Comparison of ENCODE assay signal across 22 mouse cellular contexts in the genomic region with DNA sequence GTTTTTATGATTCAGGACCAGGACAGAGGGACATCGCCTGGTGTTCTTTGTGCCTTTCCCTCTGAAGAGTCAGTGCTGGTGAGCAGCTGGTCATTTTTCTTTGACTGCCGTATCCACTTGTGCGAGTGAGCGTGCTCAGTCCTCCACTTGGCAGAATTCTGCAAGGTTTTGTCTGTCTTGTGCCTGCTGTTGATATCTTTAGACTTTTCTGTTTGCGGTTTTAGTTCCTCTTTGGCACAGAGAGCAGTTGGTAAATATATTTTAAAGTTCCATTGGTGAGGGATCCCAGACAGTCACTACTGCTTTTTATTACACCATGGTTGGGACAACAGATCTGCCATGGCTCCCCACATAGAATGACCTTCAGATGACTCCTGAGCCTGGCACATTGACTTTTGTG. TPM values are rescaled to one million over a fixed set of nuclear protein-coding genes. Genes with fewer than 3 reads are reported as not detected.
DNase-seq lines count a peak whose midpoint lies in the region; ATAC-seq and TF ChIP-seq lines count a peak whose summit lies in the region.
"Had no signal": no experiment of that assay in that cellular context is flagged by ENCODE, and none has a peak within 500 bp of the region (broad histone marks: within the 10 kb centered on the region; RNA-seq: fewer than 3 reads in every experiment).

No protein-coding gene starts in this region.

- H3K27me3 ChIP-seq in liver, embryonic 11.5 days (replicated peaks; ENCODE audit: control insufficient read depth, insufficient read depth, low read length) = no peaks in the 10 kb centered on the region
- peaks cover 11% of the 10 kb centered on the region for H3K27me3 ChIP-seq in megakaryocyte, embryonic 14.5 days (replicated peaks)
- H3K27me3 ChIP-seq in midbrain, postnatal 0 days (ENCODE audit: insufficient read depth, low read length) = no peaks in the 10 kb centered on the region
- no peaks in the 10 kb centered on the region for H3K27me3 ChIP-seq in cerebellum, adult 2 months (ENCODE audit: control insufficient read depth, insufficient read depth, low read length)
- H3K27me3 ChIP-seq: embryonic facial prominence, embryonic 15.5 days had no signal

- H3K9me3 ChIP-seq in liver, embryonic 11.5 days (ENCODE audit: control insufficient read depth, low read length) = peaks cover 3% of the 10 kb centered on the region; the same call in 1 of the 2 replicates
- H3K9me3 ChIP-seq in megakaryocyte, embryonic 14.5 days = peaks cover 26% of the 10 kb centered on the region
- H3K9me3 ChIP-seq in midbrain, postnatal 0 days (ENCODE audit: low read length) = no peaks in the 10 kb centered on the region
- H3K9me3 ChIP-seq: embryonic facial prominence, embryonic 15.5 days; forebrain, embryonic 12.5 days; neural tube, embryonic 15.5 days had no signal

- ATAC-seq in liver, embryonic 11.5 days (replicated peaks; ENCODE audit: low FRiP score) = no peak
- no peak for ATAC-seq in midbrain, postnatal 0 days (ENCODE audit: low FRiP score)
- ATAC-seq: intestine, postnatal 0 days; midbrain, embryonic 16.5 days had no signal

- no peak for TF ChIP-seq CTCF in bone marrow, adult 2 months (IDR thresholded peaks at IDR 0.05; ENCODE audit: control insufficient read depth, insufficient read depth, low read length)
- no peak for TF ChIP-seq CTCF in cortical plate, adult 2 months (IDR thresholded peaks at IDR 0.05; ENCODE audit: extremely low read depth, insufficient read depth, low read length)
- no peak for TF ChIP-seq CTCF in midbrain, postnatal 0 days (IDR thresholded peaks at IDR 0.05)
- no peak for TF ChIP-seq CTCF in cerebellum, adult 2 months (IDR thresholded peaks at IDR 0.05; ENCODE audit: borderline replicate concordance, insufficient read depth, low read depth, low read length)

- H3K9ac ChIP-seq in liver, embryonic 11.5 days (ENCODE audit: low read depth, low read length) = no peak overlapping the region
- H3K9ac ChIP-seq in midbrain, postnatal 0 days (replicated peaks; ENCODE audit: low read length, poor library complexity, severe bottlenecking) = no peak overlapping the region
- H3K9ac ChIP-seq: embryonic facial prominence, embryonic 15.5 days; forebrain, embryonic 12.5 days; hindbrain, embryonic 14.5 days; neural tube, embryonic 15.5 days had no signal

- H3K36me3 ChIP-seq in liver, embryonic 11.5 days (ENCODE audit: control insufficient read depth, insufficient read depth, low read length) = 0 out of 2 replicates have a peak, but pooled peaks cover 2% of the 10 kb centered on the region
- peaks cover 28% of the 10 kb centered on the region for H3K36me3 ChIP-seq in megakaryocyte, embryonic 14.5 days (replicated peaks; ENCODE audit: low read length)
- H3K36me3 ChIP-seq in midbrain, postnatal 0 days (ENCODE audit: insufficient read depth, low read length) = no peaks in the 10 kb centered on the region
- H3K36me3 ChIP-seq: embryonic facial prominence, embryonic 15.5 days; forebrain, embryonic 12.5 days; neural tube, embryonic 15.5 days had no signal

- H3K4me3 ChIP-seq in liver, embryonic 11.5 days (ENCODE audit: low read depth, low read length) = no peak overlapping the region
- no peak overlapping the region for H3K4me3 ChIP-seq in bone marrow, adult 2 months (replicated peaks; ENCODE audit: control insufficient read depth, low read depth, low read length)
- no peak overlapping the region for H3K4me3 ChIP-seq in cortical plate, adult 2 months (ENCODE audit: insufficient read depth, low read length)
- peak overlapping the region; percentile 80 for H3K4me3 ChIP-seq in megakaryocyte, embryonic 14.5 days (replicated peaks)
- no peak overlapping the region for H3K4me3 ChIP-seq in midbrain, postnatal 0 days (ENCODE audit: low read depth, low read length)
- H3K4me3 ChIP-seq in cerebellum, adult 2 months (replicated peaks; ENCODE audit: insufficient read depth, low read depth, low read length) = no peak overlapping the region
- H3K4me3 ChIP-seq: embryonic facial prominence, embryonic 15.5 days; forebrain, embryonic 12.5 days; neural tube, embryonic 15.5 days had no signal

- DNase-seq in liver, embryonic 11.5 days (ENCODE audit: low spot score) = no peak
- no peak for DNase-seq in liver
- no peak for DNase-seq in frontal cortex, postnatal 25 days (ENCODE audit: low spot score in 2 of 2)
- no peak for DNase-seq in midbrain, postnatal 0 days (ENCODE audit: low spot score)
- DNase-seq in cerebellum, adult 2 months = no peak
- DNase-seq: cerebellum, postnatal 10 days; kidney, postnatal 14 days; layer of hippocampus, postnatal 36 days; lung, postnatal 10 days; spleen, adult 18-20 months had no signal

- peak overlapping the region; percentile 82 for H3K27ac ChIP-seq in liver, embryonic 11.5 days (ENCODE audit: low read depth, low read length)
- H3K27ac ChIP-seq in bone marrow, adult 2 months (ENCODE audit: control insufficient read depth, insufficient read depth, low read depth, low read length, poor library complexity) = peak overlapping the region; percentile 89
- peak overlapping the region; percentile 4; the same call in 1 of the 2 replicates for H3K27ac ChIP-seq in cortical plate, adult 2 months (ENCODE audit: insufficient read depth, low read length)
- no peak overlapping the region for H3K27ac ChIP-seq in midbrain, postnatal 0 days (ENCODE audit: low read depth, low read length)
- H3K27ac ChIP-seq in cerebellum, adult 2 months (ENCODE audit: insufficient read depth, low read length) = no peak overlapping the region
- H3K27ac ChIP-seq: embryonic facial prominence, embryonic 15.5 days; forebrain, embryonic 12.5 days; hindbrain, embryonic 14.5 days; neural tube, embryonic 15.5 days had no signal

- WGBS in liver, embryonic 11.5 days = 50% methylated on average over 5 of the region's 5 CpGs
- 5% methylated on average over 5 of the region's 5 CpGs for WGBS in bone marrow, adult 2 months
- WGBS in midbrain, postnatal 0 days = 94% methylated on average over 5 of the region's 5 CpGs
- WGBS in cerebellum, adult 2 months = 80% methylated on average over 5 of the region's 5 CpGs

- H3K4me2 ChIP-seq in liver, embryonic 11.5 days = peak overlapping the region; percentile 40
- no peak overlapping the region for H3K4me2 ChIP-seq in midbrain, postnatal 0 days (ENCODE audit: low read depth, low read length, poor library complexity, severe bottlenecking)
- H3K4me2 ChIP-seq: embryonic facial prominence, embryonic 15.5 days; forebrain, embryonic 12.5 days; hindbrain, embryonic 14.5 days; neural tube, embryonic 15.5 days had no signal

- 0 out of 2 replicates have a peak, but pooled peaks cover 8% of the 10 kb centered on the region for H3K4me1 ChIP-seq in liver, embryonic 11.5 days (replicated peaks; ENCODE audit: control insufficient read depth, insufficient read depth, low read length)
- H3K4me1 ChIP-seq in bone marrow, adult 2 months (ENCODE audit: control insufficient read depth, insufficient read depth, low read length) = peaks cover 9% of the 10 kb centered on the region; the same call in 1 of the 2 replicates
- H3K4me1 ChIP-seq in cortical plate, adult 2 months (ENCODE audit: control insufficient read depth, insufficient read depth, low read length) = peaks cover 13% of the 10 kb centered on the region
- peaks cover 84% of the 10 kb centered on the region for H3K4me1 ChIP-seq in megakaryocyte, embryonic 14.5 days
- H3K4me1 ChIP-seq in midbrain, postnatal 0 days (ENCODE audit: insufficient read depth, low read length) = no peaks in the 10 kb centered on the region
- no peaks in the 10 kb centered on the region for H3K4me1 ChIP-seq in cerebellum, adult 2 months (ENCODE audit: control insufficient read depth, insufficient read depth, low read length)
- H3K4me1 ChIP-seq: forebrain, embryonic 12.5 days had no signal

- no peak for TF ChIP-seq POLR2A in bone marrow, adult 2 months (IDR thresholded peaks at IDR 0.05; ENCODE audit: borderline replicate concordance, control insufficient read depth, low read depth, low read length)
- no peak for TF ChIP-seq POLR2A in cortical plate, adult 2 months (IDR thresholded peaks at IDR 0.05; ENCODE audit: extremely low read depth, insufficient read depth, low read length)
- no peak for TF ChIP-seq POLR2A in cerebellum, adult 2 months (IDR thresholded peaks at IDR 0.05; ENCODE audit: borderline replicate concordance, insufficient read depth, low read length)

RNA-seq across cellular contexts. Expression of a gene that starts 7.7 kb away (rescaled TPM):
- polyA plus RNA-seq in liver, embryonic 11.5 days (2014; fragmentation: Nextera tagmentation; extraction: Ambion mirVana) = 3.5 and 4.0 TPM in 2 replicates
- polyA plus RNA-seq in bone marrow, adult 2 months (2011; ENCODE audit: insufficient read depth, insufficient read length, low replicate concordance, missing spikeins) = 12.9 and 22.2 TPM in 2 replicates
- polyA plus RNA-seq in cortical plate, adult 2 months (2012; rRNA removed) = 76.5 and 76.6 TPM in 2 replicates
- 2.9 and 16.0 TPM in 2 replicates for polyA plus RNA-seq in megakaryocyte, embryonic 14.5 days (2012; ENCODE audit: insufficient read depth, low replicate concordance)
- 16.1 and 22.4 TPM in 2 replicates for total RNA-seq in midbrain, postnatal 0 days (2014; rRNA removed)
- polyA plus RNA-seq in midbrain, postnatal 0 days (2015; fragmentation: Nextera tagmentation; extraction: Ambion mirVana) = 29.4 and 29.8 TPM in 2 replicates
- 46.3 and 50.7 TPM in 2 replicates for polyA plus RNA-seq in cerebellum, adult 2 months (2012; rRNA removed)
- total RNA-seq: CH12.LX had no signal

RNA-seq across cellular contexts. Expression of a gene that starts 42.4 kb away (rescaled TPM):
- polyA plus RNA-seq in liver, embryonic 11.5 days (2014; fragmentation: Nextera tagmentation; extraction: Ambion mirVana) = 2.4 TPM in 2 replicates
- 4.2 and 11.0 TPM in 2 replicates for polyA plus RNA-seq in bone marrow, adult 2 months (2011; ENCODE audit: insufficient read depth, insufficient read length, low replicate concordance, missing spikeins)
- 0.04 TPM in 1 of 2 replicates, not detected in the other for polyA plus RNA-seq in cortical plate, adult 2 months (2012; rRNA removed)
- 0.07 TPM in 1 of 2 replicates, not detected in the other for polyA plus RNA-seq in megakaryocyte, embryonic 14.5 days (2012; ENCODE audit: insufficient read depth, low replicate concordance)
- total RNA-seq in midbrain, postnatal 0 days (2014; rRNA removed) = 0.19 TPM in 1 of 2 replicates, not detected in the other
- 0.11 and 0.48 TPM in 2 replicates for polyA plus RNA-seq in midbrain, postnatal 0 days (2015; fragmentation: Nextera tagmentation; extraction: Ambion mirVana)
- 0.07 TPM in 1 of 2 replicates, not detected in the other for polyA plus RNA-seq in cerebellum, adult 2 months (2012; rRNA removed)
- total RNA-seq: adrenal gland, adult 18-20 months; heart, adult 8-10 months; layer of hippocampus, postnatal 36 days had no signal

Comparison
In these comparisons a context has a peak if more than half of its experiments do, and no peak if none do; other contexts are left out.
1. H3K27ac ChIP-seq: peak in liver, embryonic 11.5 days (single experiment), bone marrow, adult 2 months (single experiment) and cortical plate, adult 2 months (single experiment); none in midbrain, postnatal 0 days (single experiment) and cerebellum, adult 2 months (single experiment).